8 mouse cellular contexts compared by ENCODE assay signal in the genomic region with DNA sequence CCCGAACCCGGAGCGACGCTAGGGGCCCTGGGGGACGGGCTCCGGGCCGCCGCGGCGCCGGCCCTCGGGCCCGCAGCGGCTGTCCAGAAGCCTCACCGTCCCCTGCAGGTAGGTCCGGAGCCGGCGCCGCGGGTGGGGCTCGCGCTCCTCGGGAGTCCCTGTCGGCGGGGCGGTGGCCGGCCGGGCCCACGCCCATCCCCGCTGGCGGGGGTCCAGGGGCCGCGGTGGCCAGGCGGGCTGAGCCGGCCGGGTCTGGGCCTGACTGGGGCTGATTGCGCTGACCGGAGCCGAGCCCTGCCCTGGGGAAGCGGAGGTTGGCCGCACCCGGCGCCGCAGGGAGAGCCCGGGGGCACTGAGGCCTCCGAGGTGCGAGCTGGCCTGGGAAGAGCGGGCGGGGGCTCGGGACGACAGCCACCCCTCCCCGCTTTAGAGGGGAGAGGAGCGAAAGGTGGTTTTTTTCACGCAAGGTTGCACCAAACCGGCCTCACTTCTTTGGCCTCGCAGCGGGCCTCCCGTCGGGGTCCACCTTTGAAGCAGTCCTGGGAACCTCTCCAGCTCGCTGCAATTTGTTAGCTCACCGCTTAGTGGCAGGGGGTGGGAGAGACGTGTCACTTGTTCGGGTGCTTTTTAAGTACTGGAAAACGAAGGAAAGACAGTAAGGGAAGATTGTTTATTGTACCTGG. TPM values are rescaled to one million over a fixed set of nuclear protein-coding genes. Genes with fewer than 3 reads are reported as not detected.
A peak's percentile ranks its signal among the peaks of the same experiment; 100 is the strongest.
DNase-seq lines count a peak whose midpoint lies in the region; ATAC-seq and TF ChIP-seq lines count a peak whose summit lies in the region.

No protein-coding gene starts in this region.

- H3K36me3 ChIP-seq in heart, embryonic 13.5 days, result peaks cover 32% of the 10 kb centered on the region
- 0 out of 2 replicates have a peak, but pooled peaks cover 8% of the 10 kb centered on the region for H3K36me3 ChIP-seq in kidney, postnatal 0 days (ENCODE audit: insufficient read depth, low read length)
- peaks cover 35% of the 10 kb centered on the region for H3K36me3 ChIP-seq in liver, embryonic 13.5 days
- peaks cover 16% of the 10 kb centered on the region for H3K36me3 ChIP-seq in stomach, embryonic 14.5 days (ENCODE audit: control insufficient read depth, insufficient read depth, low read length)

- DNase-seq in CD4-positive, CD25-positive, alpha-beta regulatory T cell, adult 2 months (ENCODE audit: low read depth, low spot score), result peak; percentile 76
- peak; percentile 91 for DNase-seq in kidney, postnatal 0 days (ENCODE audit: low spot score)
- peak; percentile 63 for DNase-seq in liver, embryonic 13.5 days
- peak; percentile 36 to 42 for DNase-seq in natural killer cell, adult 2 months (ENCODE audit: low spot score in 2 of 2)

- H3K9ac ChIP-seq in heart, embryonic 13.5 days, result peak overlapping the region; percentile 100
- H3K9ac ChIP-seq in kidney, postnatal 0 days (ENCODE audit: low read depth, low read length), result peak overlapping the region; percentile 99
- H3K9ac ChIP-seq in liver, embryonic 13.5 days, result peak overlapping the region; percentile 98
- H3K9ac ChIP-seq in stomach, embryonic 14.5 days (replicated peaks; ENCODE audit: low read depth, low read length), result peak overlapping the region; percentile 98

- H3K4me1 ChIP-seq in brown adipose tissue, adult 24 weeks (ENCODE audit: control insufficient read depth, insufficient read depth, insufficient read length, low read length), result peaks cover 21% of the 10 kb centered on the region
- peaks cover 54% of the 10 kb centered on the region for H3K4me1 ChIP-seq in heart, embryonic 13.5 days
- H3K4me1 ChIP-seq in kidney, postnatal 0 days (replicated peaks; ENCODE audit: insufficient read depth, low read length), result peaks cover 11% of the 10 kb centered on the region
- H3K4me1 ChIP-seq in liver, embryonic 13.5 days (replicated peaks), result peaks cover 49% of the 10 kb centered on the region
- H3K4me1 ChIP-seq in stomach, embryonic 14.5 days (ENCODE audit: control insufficient read depth, insufficient read depth, low read length), result peaks cover 22% of the 10 kb centered on the region

- H3K27me3 ChIP-seq in heart, embryonic 13.5 days (replicated peaks), result no peaks in the 10 kb centered on the region
- no peaks in the 10 kb centered on the region for H3K27me3 ChIP-seq in kidney, postnatal 0 days (ENCODE audit: insufficient read depth, low read length)
- H3K27me3 ChIP-seq in liver, embryonic 13.5 days, result no peaks in the 10 kb centered on the region
- no peaks in the 10 kb centered on the region for H3K27me3 ChIP-seq in stomach, embryonic 14.5 days (ENCODE audit: control insufficient read depth, insufficient read depth, low read length)

- WGBS in heart, embryonic 13.5 days, result under 1% methylated on average over 62 of the region's 64 CpGs
- WGBS in kidney, postnatal 0 days, result under 1% methylated on average over 60 of the region's 64 CpGs
- 1% methylated on average over 64 of the region's 64 CpGs for WGBS in liver, embryonic 13.5 days (ENCODE audit: insufficient replicate concordance)
- under 1% methylated on average over 49 of the region's 64 CpGs for WGBS in stomach, embryonic 14.5 days

- peak; percentile 72 for ATAC-seq in erythroid progenitor cell, adult 5-6 weeks (replicated peaks; ENCODE audit: low FRiP score, poor library complexity, severe bottlenecking)
- peak; percentile 86 for ATAC-seq in heart, embryonic 13.5 days (ENCODE audit: extremely low read depth, insufficient number of reproducible peaks, low FRiP score, low TSS enrichment)
- ATAC-seq in kidney, postnatal 0 days (replicated peaks; ENCODE audit: low FRiP score, low read depth), result peak; percentile 96
- peak; percentile 82 for ATAC-seq in liver, embryonic 13.5 days (ENCODE audit: low read depth)
- ATAC-seq in stomach, embryonic 14.5 days (ENCODE audit: insufficient number of reproducible peaks, insufficient read depth, low FRiP score, low read depth), result peak; percentile 87

- peak overlapping the region; percentile 93 for H3K4me3 ChIP-seq in brown adipose tissue, adult 24 weeks (ENCODE audit: insufficient read depth, low read depth, low read length)
- H3K4me3 ChIP-seq in heart, embryonic 13.5 days, result peak overlapping the region; percentile 95
- peak overlapping the region; percentile 94 for H3K4me3 ChIP-seq in kidney, postnatal 0 days (replicated peaks; ENCODE audit: low read depth, low read length)
- peak overlapping the region; percentile 98 for H3K4me3 ChIP-seq in liver, embryonic 13.5 days (replicated peaks)
- H3K4me3 ChIP-seq in stomach, embryonic 14.5 days (ENCODE audit: low read depth, low read length), result peak overlapping the region; percentile 80

- no peaks in the 10 kb centered on the region for H3K9me3 ChIP-seq in heart, embryonic 13.5 days
- H3K9me3 ChIP-seq in kidney, postnatal 0 days (replicated peaks; ENCODE audit: low read length), result no peaks in the 10 kb centered on the region
- H3K9me3 ChIP-seq in liver, embryonic 13.5 days (replicated peaks), result no peaks in the 10 kb centered on the region
- H3K9me3 ChIP-seq in stomach, embryonic 14.5 days (ENCODE audit: control insufficient read depth, low read depth, low read length), result no peaks in the 10 kb centered on the region

- H3K27ac ChIP-seq in brown adipose tissue, adult 24 weeks (replicated peaks; ENCODE audit: low read depth, low read length), result peak overlapping the region; percentile 95
- H3K27ac ChIP-seq in heart, embryonic 13.5 days (replicated peaks), result peak overlapping the region; percentile 98
- H3K27ac ChIP-seq in kidney, postnatal 0 days, result peak overlapping the region; percentile 99
- H3K27ac ChIP-seq in liver, embryonic 13.5 days, result peak overlapping the region; percentile 93
- peak overlapping the region; percentile 98 for H3K27ac ChIP-seq in stomach, embryonic 14.5 days (ENCODE audit: low read length)

- H3K4me2 ChIP-seq in heart, embryonic 13.5 days, result peak overlapping the region; percentile 87
- peak overlapping the region; percentile 61 for H3K4me2 ChIP-seq in kidney, postnatal 0 days (ENCODE audit: low read length)
- H3K4me2 ChIP-seq in liver, embryonic 13.5 days, result peak overlapping the region; percentile 88
- peak overlapping the region; percentile 71 for H3K4me2 ChIP-seq in stomach, embryonic 14.5 days (replicated peaks; ENCODE audit: low read depth, low read length)

- TF ChIP-seq CTCF in kidney, postnatal 0 days (IDR thresholded peaks at IDR 0.05; ENCODE audit: low read depth), result peak; percentile 47; the same call in 1 of the 2 replicates

RNA-seq across cellular contexts. Expression of gene Lats1, which starts 0.5 kb away (rescaled TPM):
- 11.2 and 13.1 TPM in 2 replicates for polyA plus RNA-seq in brown adipose tissue, adult 24 weeks (2012; ENCODE audit: insufficient read depth, insufficient read length, missing spikeins)
- total RNA-seq in erythroid progenitor cell, adult 5-6 weeks (2015; ENCODE audit: low replicate concordance), result 14.4 and 18.0 TPM in 2 replicates
- 10.4 and 12.2 TPM in 2 replicates for total RNA-seq in erythroid progenitor cell, adult 5-6 weeks (2017; ENCODE audit: low replicate concordance)
- polyA plus RNA-seq in heart, embryonic 13.5 days (2015; fragmentation: Nextera tagmentation; extraction: Ambion mirVana), result 3.0 and 3.1 TPM in 2 replicates
- 7.3 TPM in 2 replicates for polyA plus RNA-seq in kidney, postnatal 0 days (2015; fragmentation: Nextera tagmentation; extraction: Ambion mirVana)
- polyA plus RNA-seq in liver, embryonic 13.5 days (2015; fragmentation: Nextera tagmentation; extraction: Ambion mirVana), result 2.2 and 2.6 TPM in 2 replicates
- polyA plus RNA-seq in stomach, embryonic 14.5 days (2014; fragmentation: Nextera tagmentation; extraction: Ambion mirVana), result 16.8 and 19.5 TPM in 2 replicates

RNA-seq across cellular contexts. Expression of gene Pcmt1, which starts 0.5 kb away (rescaled TPM):
- polyA plus RNA-seq in brown adipose tissue, adult 24 weeks (2012; ENCODE audit: insufficient read depth, insufficient read length, missing spikeins), result 37.1 and 42.8 TPM in 2 replicates
- total RNA-seq in erythroid progenitor cell, adult 5-6 weeks (2015; ENCODE audit: low replicate concordance), result 136 and 147 TPM in 2 replicates
- total RNA-seq in erythroid progenitor cell, adult 5-6 weeks (2017; ENCODE audit: low replicate concordance), result 116 and 188 TPM in 2 replicates
- polyA plus RNA-seq in heart, embryonic 13.5 days (2015; fragmentation: Nextera tagmentation; extraction: Ambion mirVana), result 117 and 134 TPM in 2 replicates
- 94.2 and 106 TPM in 2 replicates for polyA plus RNA-seq in kidney, postnatal 0 days (2015; fragmentation: Nextera tagmentation; extraction: Ambion mirVana)
- polyA plus RNA-seq in liver, embryonic 13.5 days (2015; fragmentation: Nextera tagmentation; extraction: Ambion mirVana), result 112 and 121 TPM in 2 replicates
- polyA plus RNA-seq in stomach, embryonic 14.5 days (2014; fragmentation: Nextera tagmentation; extraction: Ambion mirVana), result 103 and 114 TPM in 2 replicates

RNA-seq across cellular contexts. Expression of gene Nup43, which starts 14.2 kb away (rescaled TPM):
- polyA plus RNA-seq in brown adipose tissue, adult 24 weeks (2012; ENCODE audit: insufficient read depth, insufficient read length, missing spikeins), result 5.9 and 6.7 TPM in 2 replicates
- total RNA-seq in erythroid progenitor cell, adult 5-6 weeks (2015; ENCODE audit: low replicate concordance), result 12.6 and 20.5 TPM in 2 replicates
- 7.9 and 10.9 TPM in 2 replicates for total RNA-seq in erythroid progenitor cell, adult 5-6 weeks (2017; ENCODE audit: low replicate concordance)
- 36.6 and 41.3 TPM in 2 replicates for polyA plus RNA-seq in heart, embryonic 13.5 days (2015; fragmentation: Nextera tagmentation; extraction: Ambion mirVana)
- 32.7 and 36.1 TPM in 2 replicates for polyA plus RNA-seq in kidney, postnatal 0 days (2015; fragmentation: Nextera tagmentation; extraction: Ambion mirVana)
- 39.0 and 44.7 TPM in 2 replicates for polyA plus RNA-seq in liver, embryonic 13.5 days (2015; fragmentation: Nextera tagmentation; extraction: Ambion mirVana)
- polyA plus RNA-seq in stomach, embryonic 14.5 days (2014; fragmentation: Nextera tagmentation; extraction: Ambion mirVana), result 46.7 and 53.3 TPM in 2 replicates

RNA-seq across cellular contexts. Expression of gene Katna1, which starts 44.3 kb away (rescaled TPM):
- polyA plus RNA-seq in brown adipose tissue, adult 24 weeks (2012; ENCODE audit: insufficient read depth, insufficient read length, missing spikeins), result 33.3 and 54.1 TPM in 2 replicates
- total RNA-seq in erythroid progenitor cell, adult 5-6 weeks (2015; ENCODE audit: low replicate concordance), result 44.9 and 66.7 TPM in 2 replicates
- total RNA-seq in erythroid progenitor cell, adult 5-6 weeks (2017; ENCODE audit: low replicate concordance), result 59.5 and 67.9 TPM in 2 replicates
- polyA plus RNA-seq in heart, embryonic 13.5 days (2015; fragmentation: Nextera tagmentation; extraction: Ambion mirVana), result 30.8 and 32.2 TPM in 2 replicates
- 46.0 and 49.4 TPM in 2 replicates for polyA plus RNA-seq in kidney, postnatal 0 days (2015; fragmentation: Nextera tagmentation; extraction: Ambion mirVana)
- 33.9 and 43.6 TPM in 2 replicates for polyA plus RNA-seq in liver, embryonic 13.5 days (2015; fragmentation: Nextera tagmentation; extraction: Ambion mirVana)
- 59.0 and 61.6 TPM in 2 replicates for polyA plus RNA-seq in stomach, embryonic 14.5 days (2014; fragmentation: Nextera tagmentation; extraction: Ambion mirVana)

Comparison
In these comparisons a context has a peak if more than half of its experiments do, and no peak if none do; other contexts are left out.
1. Peak in every context shown above with its lines: DNase-seq, ATAC-seq, H3K4me3 ChIP-seq and H3K27ac ChIP-seq.
2. DNase-seq: peak in every context shown above with its lines; median percentile 91 in kidney, postnatal 0 days; 76 in CD4-positive, CD25-positive, alpha-beta regulatory T cell, adult 2 months; 63 in liver, embryonic 13.5 days; 39 in natural killer cell, adult 2 months.